Mouse (Mus musculus): ENCODE measurements around the gene Azgp1. TPM values are rescaled to one million over a fixed set of nuclear protein-coding genes. Genes with fewer than 3 reads are reported as not detected.

Gene Azgp1
- total RNA-seq (2023): 0.88 and 0.92 TPM in 2 replicates

GRCm38 (mm10) chr5:137981300-137981699 lies at the start of gene Azgp1:
TSS of gene Azgp1 (plus strand) at chr5:137981520.

GRCm38 (mm10) chr5:137962945-137963344 lies 18.4 kb upstream of the Azgp1 start, which contains the start of gene Gjc3:
TSS of gene Gjc3 (minus strand) at chr5:137963098.

GRCm38 (mm10) chr5:138020961-138021479 lies 39.7 kb downstream of the Azgp1 start, which contains the start of the genes Smok3a and Smok3b:
TSS of gene Smok3a (plus strand) at chr5:138021261.
TSS of gene Smok3b (plus strand) at chr5:138021429.

Other genes with a start within 250 kb of the Azgp1 start
- gene Nyap1, start 239.9 kb upstream of the Azgp1 start, total RNA-seq (2023): 0.50 and 0.54 TPM in 2 replicates
- gene Tsc22d4, start 235.8 kb upstream of the Azgp1 start, total RNA-seq (2023): 272 and 329 TPM in 2 replicates
- gene Ppp1r35, start 202.7 kb upstream of the Azgp1 start, total RNA-seq (2023): 24.4 and 30.5 TPM in 2 replicates
- gene Mepce, start 193.9 kb upstream of the Azgp1 start, total RNA-seq (2023): 29.5 and 33.3 TPM in 2 replicates
- gene Zcwpw1, start 193.7 kb upstream of the Azgp1 start, total RNA-seq (2023): 2.2 and 2.4 TPM in 2 replicates
- 535 and 567 TPM in 2 replicates for gene Pilra, start 145.2 kb upstream of the Azgp1 start, total RNA-seq (2023)
- gene Pilrb1, start 123.4 kb upstream of the Azgp1 start, total RNA-seq (2023): 309 and 327 TPM in 2 replicates
- gene Pilrb2, start 109.7 kb upstream of the Azgp1 start, total RNA-seq (2023): 426 and 429 TPM in 2 replicates
- gene Cyp3a13, start 59.9 kb upstream of the Azgp1 start, total RNA-seq (2023): not detected in 2 replicates
- not detected in 2 replicates for gene Gjc3, start 18.4 kb upstream of the Azgp1 start, total RNA-seq (2023)
- gene Smok3a, start 39.7 kb downstream of the Azgp1 start, total RNA-seq (2023): not detected in 2 replicates
- not detected in 2 replicates for gene Smok3b, start 39.9 kb downstream of the Azgp1 start, total RNA-seq (2023)
- gene Smok3c, start 71.7 kb downstream of the Azgp1 start, total RNA-seq (2023): not detected in 2 replicates
- gene Zkscan1, start 103.6 kb downstream of the Azgp1 start, total RNA-seq (2023): 8.6 and 9.6 TPM in 2 replicates
- gene Zscan21, start 135.4 kb downstream of the Azgp1 start, total RNA-seq (2023): 4.9 and 5.4 TPM in 2 replicates
- gene Zfp113, start 174.2 kb downstream of the Azgp1 start, total RNA-seq (2023): 0.98 and 1.2 TPM in 2 replicates
- gene Cops6, start 179.6 kb downstream of the Azgp1 start, total RNA-seq (2023): 31.1 and 37.3 TPM in 2 replicates
- 19.7 and 22.1 TPM in 2 replicates for gene Ap4m1, start 190.5 kb downstream of the Azgp1 start, total RNA-seq (2023)
- gene Mcm7, start 190.9 kb downstream of the Azgp1 start, total RNA-seq (2023): 103 and 141 TPM in 2 replicates
- gene Taf6, start 205.9 kb downstream of the Azgp1 start, total RNA-seq (2023): 15.3 and 16.8 TPM in 2 replicates
- 9.6 and 13.9 TPM in 2 replicates for gene Cnpy4, start 206.0 kb downstream of the Azgp1 start, total RNA-seq (2023)
- 3.1 and 3.2 TPM in 2 replicates for gene Mblac1, start 212.8 kb downstream of the Azgp1 start, total RNA-seq (2023)
- 0.35 and 0.39 TPM in 2 replicates for gene Nxpe5, start 244.4 kb downstream of the Azgp1 start, total RNA-seq (2023)